ENCODE assay signal across 8 mouse cellular contexts in the genomic region with DNA sequence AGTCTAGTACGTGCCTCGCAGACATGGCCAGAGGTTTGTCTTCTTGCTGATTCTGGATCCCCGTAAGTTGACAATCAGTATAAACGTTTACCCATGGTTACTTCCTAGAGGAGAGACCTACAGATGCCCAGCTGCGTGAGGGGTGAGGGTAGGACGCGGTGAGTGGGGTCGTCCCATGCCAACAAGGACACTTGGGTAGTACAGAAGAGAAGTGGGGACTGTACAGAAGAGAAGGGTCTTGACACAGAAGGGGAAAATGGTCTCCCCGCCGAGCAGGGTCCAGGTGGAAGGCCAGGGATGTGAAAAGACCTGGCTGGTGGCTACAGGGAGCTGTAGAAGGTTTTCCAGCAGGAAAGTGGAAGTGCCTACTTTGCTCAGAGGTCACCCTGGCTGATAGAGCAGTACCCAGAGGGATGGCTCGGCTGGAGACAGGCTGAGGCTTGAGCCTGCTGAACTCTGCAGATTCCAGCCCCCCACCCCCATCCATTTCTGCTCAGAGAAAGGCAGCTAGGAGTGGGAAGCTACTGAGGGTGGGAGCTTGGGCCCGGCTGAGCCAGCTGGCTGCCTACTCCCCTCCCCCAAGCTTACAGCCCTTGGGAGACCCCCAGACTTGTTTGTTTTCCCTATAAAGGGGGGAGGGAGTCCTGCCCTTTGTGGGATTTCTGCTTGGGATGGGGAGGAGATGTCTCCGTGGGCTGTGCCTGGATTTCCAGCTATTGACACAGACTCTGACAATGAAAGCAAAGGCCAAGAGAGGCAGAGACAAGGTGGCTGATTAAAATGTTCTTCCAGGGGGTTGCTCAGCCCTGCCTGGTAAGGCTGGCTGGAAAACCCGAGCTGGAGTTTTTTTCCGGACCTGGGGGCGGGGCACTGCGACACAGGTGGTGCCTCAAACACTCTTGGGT. TPM values are rescaled to one million over a fixed set of nuclear protein-coding genes. Genes with fewer than 3 reads are reported as not detected.
DNase-seq lines count a peak whose midpoint lies in the region; ATAC-seq and TF ChIP-seq lines count a peak whose summit lies in the region.

No protein-coding gene starts in this region.

- intact Hi-C loops in heart, postnatal 25 days (cut with DNase I): no loop called here

- peaks cover 15% of the 10 kb centered on the region for H3K4me1 ChIP-seq in heart, embryonic 12.5 days (replicated peaks)
- H3K4me1 ChIP-seq in embryonic facial prominence, embryonic 11.5 days (ENCODE audit: control insufficient read depth, insufficient read depth, low read length): peaks cover 3% of the 10 kb centered on the region
- H3K4me1 ChIP-seq in hindbrain, embryonic 15.5 days (replicated peaks): peaks cover 18% of the 10 kb centered on the region
- H3K4me1 ChIP-seq in liver, postnatal 0 days (ENCODE audit: insufficient read depth): peaks cover 34% of the 10 kb centered on the region

- 24% methylated on average over 17 of the region's 17 CpGs for WGBS in heart, embryonic 12.5 days
- 20% methylated on average over 17 of the region's 17 CpGs for WGBS in embryonic facial prominence, embryonic 11.5 days
- WGBS in hindbrain, embryonic 15.5 days: 20% methylated on average over 17 of the region's 17 CpGs
- WGBS in liver, postnatal 0 days (ENCODE audit: insufficient replicate concordance): 41% methylated on average over 17 of the region's 17 CpGs

- H3K27ac ChIP-seq in heart, embryonic 12.5 days (ENCODE audit: poor library complexity, severe bottlenecking): peak overlapping the region; percentile 24
- peak overlapping the region; percentile 44 for H3K27ac ChIP-seq in embryonic facial prominence, embryonic 11.5 days (replicated peaks; ENCODE audit: low read depth, low read length)
- H3K27ac ChIP-seq in hindbrain, embryonic 15.5 days (replicated peaks): 0 out of 2 replicates have a peak overlapping the region, but pooled peaks have one; percentile 2
- H3K27ac ChIP-seq in liver, postnatal 0 days (ENCODE audit: low read depth): no peak overlapping the region

- no peak for DNase-seq in heart, postnatal 25 days (ENCODE audit: low spot score)
- DNase-seq in embryonic facial prominence, embryonic 11.5 days (ENCODE audit: low spot score): peak; percentile 91
- no peak for DNase-seq in liver, postnatal 0 days
- peak; percentile 72 for DNase-seq in thymus, postnatal 25 days
- no peak for DNase-seq in right cerebral cortex, postnatal 36 days (ENCODE audit: low spot score in 2 of 2)
- DNase-seq in spleen, postnatal 4 days (ENCODE audit: low spot score in 2 of 2): no peak

- peaks cover 76% of the 10 kb centered on the region for H3K27me3 ChIP-seq in heart, embryonic 12.5 days (replicated peaks)
- no peaks in the 10 kb centered on the region for H3K27me3 ChIP-seq in embryonic facial prominence, embryonic 11.5 days (ENCODE audit: control insufficient read depth, insufficient read depth, low read length)
- H3K27me3 ChIP-seq in hindbrain, embryonic 15.5 days: peaks cover 13% of the 10 kb centered on the region; the same call in 1 of the 2 replicates
- H3K27me3 ChIP-seq in liver, postnatal 0 days (ENCODE audit: insufficient read depth, low read length): 0 out of 2 replicates have a peak, but pooled peaks cover 5% of the 10 kb centered on the region

- TF ChIP-seq EP300 in liver, postnatal 0 days (IDR thresholded peaks at IDR 0.05; ENCODE audit: low read depth): no peak

- peaks cover 10% of the 10 kb centered on the region; the same call in 1 of the 2 replicates for H3K9me3 ChIP-seq in heart, embryonic 12.5 days (replicated peaks)
- H3K9me3 ChIP-seq in embryonic facial prominence, embryonic 11.5 days (replicated peaks; ENCODE audit: control insufficient read depth, low read length): no peaks in the 10 kb centered on the region
- H3K9me3 ChIP-seq in hindbrain, embryonic 15.5 days: no peaks in the 10 kb centered on the region
- no peaks in the 10 kb centered on the region for H3K9me3 ChIP-seq in liver, postnatal 0 days (ENCODE audit: low read length)

- no peak overlapping the region for H3K9ac ChIP-seq in heart, embryonic 12.5 days
- H3K9ac ChIP-seq in embryonic facial prominence, embryonic 11.5 days (replicated peaks; ENCODE audit: low read length): no peak overlapping the region
- H3K9ac ChIP-seq in hindbrain, embryonic 15.5 days: no peak overlapping the region
- H3K9ac ChIP-seq in liver, postnatal 0 days (replicated peaks): no peak overlapping the region; the same call in 1 of the 2 replicates

- peak; percentile 82 for ATAC-seq in heart, embryonic 12.5 days (ENCODE audit: insufficient number of reproducible peaks, low FRiP score)
- ATAC-seq in embryonic facial prominence, embryonic 11.5 days (replicated peaks; ENCODE audit: insufficient number of reproducible peaks, low FRiP score, low TSS enrichment, low read depth): peak; percentile 90
- peak; percentile 85 for ATAC-seq in hindbrain, embryonic 15.5 days (ENCODE audit: low FRiP score, low read depth)
- peak; percentile 24; the same call in 1 of the 2 replicates for ATAC-seq in liver, postnatal 0 days

- H3K4me2 ChIP-seq in heart, embryonic 12.5 days: peak overlapping the region; percentile 58
- H3K4me2 ChIP-seq in embryonic facial prominence, embryonic 11.5 days (ENCODE audit: low read depth, low read length): no peak overlapping the region
- 0 out of 2 replicates have a peak overlapping the region, but pooled peaks have one; percentile 2 for H3K4me2 ChIP-seq in hindbrain, embryonic 15.5 days
- H3K4me2 ChIP-seq in liver, postnatal 0 days (ENCODE audit: low read depth, low read length): no peak overlapping the region; the same call in 1 of the 2 replicates

- TF ChIP-seq CTCF in liver, postnatal 0 days (IDR thresholded peaks at IDR 0.05; ENCODE audit: low read depth): no peak

- H3K4me3 ChIP-seq in heart, embryonic 12.5 days: no peak overlapping the region
- no peak overlapping the region for H3K4me3 ChIP-seq in embryonic facial prominence, embryonic 11.5 days (ENCODE audit: low read depth, low read length)
- no peak overlapping the region for H3K4me3 ChIP-seq in hindbrain, embryonic 15.5 days
- H3K4me3 ChIP-seq in liver, postnatal 0 days (ENCODE audit: low read depth, low read length): no peak overlapping the region

- H3K36me3 ChIP-seq in heart, embryonic 12.5 days: no peaks in the 10 kb centered on the region
- no peaks in the 10 kb centered on the region for H3K36me3 ChIP-seq in embryonic facial prominence, embryonic 11.5 days (replicated peaks; ENCODE audit: control insufficient read depth, insufficient read depth, low read depth, low read length)
- H3K36me3 ChIP-seq in hindbrain, embryonic 15.5 days: no peaks in the 10 kb centered on the region
- H3K36me3 ChIP-seq in liver, postnatal 0 days (replicated peaks; ENCODE audit: insufficient read depth, low read length): no peaks in the 10 kb centered on the region

RNA-seq across cellular contexts. Expression of gene Tle3, which starts 11.2 kb away (rescaled TPM):
- polyA plus RNA-seq in heart, embryonic 12.5 days (2016; fragmentation: Nextera tagmentation; extraction: Ambion mirVana): 12.7 and 12.8 TPM in 2 replicates
- 10 to 100 TPM; 15.5 to 17.4 TPM for total RNA-seq in heart, postnatal 25 days (2021)
- 31.4 and 37.7 TPM in 2 replicates for polyA plus RNA-seq in embryonic facial prominence, embryonic 11.5 days (2014; fragmentation: Nextera tagmentation; extraction: Ambion mirVana)
- polyA plus RNA-seq in hindbrain, embryonic 15.5 days (2015; fragmentation: Nextera tagmentation; extraction: Ambion mirVana): 23.6 and 28.8 TPM in 2 replicates
- polyA plus RNA-seq in liver, postnatal 0 days (2015; fragmentation: Nextera tagmentation; extraction: Ambion mirVana): 3.2 and 3.6 TPM in 2 replicates

Comparison
In these comparisons a context has a peak if more than half of its experiments do, and no peak if none do; other contexts are left out.
1. ATAC-seq: peak in every context shown above with its lines; median percentile 90 in embryonic facial prominence, embryonic 11.5 days; 85 in hindbrain, embryonic 15.5 days; 82 in heart, embryonic 12.5 days; 24 in liver, postnatal 0 days.
2. H3K4me2 ChIP-seq: peak in heart, embryonic 12.5 days (single experiment) and hindbrain, embryonic 15.5 days (single experiment); none in embryonic facial prominence, embryonic 11.5 days (single experiment) and liver, postnatal 0 days (single experiment).
3. DNase-seq: peak in embryonic facial prominence, embryonic 11.5 days (single experiment) and thymus, postnatal 25 days (single experiment); none in heart, postnatal 25 days (single experiment), liver, postnatal 0 days (single experiment), right cerebral cortex, postnatal 36 days (0 of 2) and spleen, postnatal 4 days (0 of 2).